Mouse (Mus musculus) testis, adult 2 months (tissue): ENCODE measurements around the gene Mboat1.

Source experiments
- CTCF ChIP-seq: fragments of 200-500 bp; IDR thresholded peaks from 2 replicates; pipeline ENCODE4 v1.5.1; 2012; ENCODE audit warnings: low read depth, mild to moderate bottlenecking, inconsistent platforms, low read length, moderate library complexity; ENCODE audit not compliant: control insufficient read depth, insufficient read depth, insufficient replicate concordance
- POLR2A ChIP-seq: fragments of 200-500 bp; IDR thresholded peaks from 2 replicates; pipeline ENCODE4 v1.6.1; 2012; ENCODE audit warnings: low read depth, mild to moderate bottlenecking, inconsistent platforms, low read length, moderate library complexity; ENCODE audit not compliant: control insufficient read depth

GRCm38 (mm10) chr13:30198101-30198570 is 61.8 kb downstream of the Mboat1 start:
- no peak for TF ChIP-seq POLR2A
- TF ChIP-seq CTCF = no peak
